Mouse (Mus musculus) adrenal gland, postnatal 25 days (tissue): ENCODE results near the gene Rgs8. TPM values are rescaled to one million over a fixed set of nuclear protein-coding genes. Genes with fewer than 3 reads are reported as not detected.

Experiments
- DNase-seq: peaks from one replicate; pipeline ENCODE4 v3.0.0; 2021; ENCODE audit warnings: mixed read lengths
- total RNA-seq: library from RNA; stranded (reverse); gene quantifications from 2 replicates; pipeline ENCODE4 v1.2.3, GENCODE M21; 2021

Gene Rgs8
- total RNA-seq, 1 experiment from 2014 or later = not detected

- DNase-seq = no peak
Observed at GRCm38 (mm10) chr1:153746119-153746670, 93.4 kb downstream of the Rgs8 start.

GRCm38 (mm10) chr1:153746728-153747127, 93.9 kb downstream of the Rgs8 start:
- DNase-seq = peak; percentile 70

- DNase-seq = no peak
Observed at GRCm38 (mm10) chr1:153747861-153748530, 95.2 kb downstream of the Rgs8 start.

GRCm38 (mm10) chr1:153748549-153748948, 95.7 kb downstream of the Rgs8 start:
- DNase-seq = peak; percentile 49

GRCm38 (mm10) chr1:153749211-153749801, 96.5 kb downstream of the Rgs8 start, which contains the start of gene Rnasel:
Rnasel (plus strand) TSS chr1:153749426.
- peak; percentile 59 for DNase-seq

Other genes starting within 250 kb of the Rgs8 start
- gene Shcbp1l, start 227.9 kb upstream of the Rgs8 start, total RNA-seq = 0.33 and 1.00 TPM in 2 replicates
- 116 and 128 TPM in 2 replicates for gene Dhx9, start 165.4 kb upstream of the Rgs8 start, total RNA-seq
- gene Npl, start 103.0 kb upstream of the Rgs8 start, total RNA-seq = 11.3 and 12.7 TPM in 2 replicates
- 5.5 and 6.4 TPM in 2 replicates for gene Rgs16, start 87.3 kb downstream of the Rgs8 start, total RNA-seq
- 13.9 and 17.6 TPM in 2 replicates for gene Rnasel, start 96.4 kb downstream of the Rgs8 start, total RNA-seq
- gene Rgsl1, start 191.1 kb downstream of the Rgs8 start, total RNA-seq = 0.15 TPM in 1 of 2 replicates, not detected in the other
- not detected in 2 replicates for gene Teddm1b, start 221.3 kb downstream of the Rgs8 start, total RNA-seq
- not detected in 2 replicates for gene Teddm1a, start 238.7 kb downstream of the Rgs8 start, total RNA-seq
- 635 and 924 TPM in 2 replicates for gene Glul, start 246.9 kb downstream of the Rgs8 start, total RNA-seq
- gene Teddm2, start 247.2 kb downstream of the Rgs8 start, total RNA-seq = 0.33 and 1.0 TPM in 2 replicates